Mouse (Mus musculus) ES-E14 (cell line): ENCODE results near the gene Znhit1.

ENCODE experiments used
- CHD2 ChIP-seq: IDR thresholded peaks from 2 replicates; pipeline ENCODE4 v1.6.1; 2014; ENCODE audit warnings: mild to moderate bottlenecking, low read depth, low read length, inconsistent platforms
- HCFC1 ChIP-seq: IDR thresholded peaks from 2 replicates; pipeline ENCODE4 v1.6.1; 2012; ENCODE audit warnings: low read length, inconsistent platforms, borderline replicate concordance; ENCODE audit not compliant: insufficient read depth
- MAFK ChIP-seq: IDR thresholded peaks from 2 replicates; pipeline ENCODE4 v1.6.1; 2014; ENCODE audit warnings: mild to moderate bottlenecking, low read depth, low read length, inconsistent platforms; ENCODE audit not compliant: insufficient read depth

DNA sequence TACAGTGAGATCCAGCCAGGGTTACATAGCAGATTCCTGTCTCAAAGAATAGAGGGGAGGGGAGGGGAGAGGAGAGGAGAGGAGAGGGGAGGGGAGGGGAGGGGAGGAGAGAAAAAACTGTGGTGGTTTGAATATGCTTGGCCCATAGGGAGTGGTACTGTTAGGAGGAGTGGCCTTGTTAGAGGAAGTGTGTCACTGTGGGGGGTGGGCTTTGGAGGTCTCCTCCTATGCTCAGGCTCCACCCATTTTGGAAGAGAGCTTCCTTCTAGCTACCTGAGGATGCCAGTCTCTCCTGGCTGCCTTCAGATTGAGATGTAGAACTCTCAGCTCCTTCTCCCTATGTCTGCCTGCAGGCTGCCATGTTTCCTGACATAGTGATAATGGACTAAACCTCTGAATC is 39.9 kb downstream of the Znhit1 start:
- TF ChIP-seq MAFK, result no peak
- no peak for TF ChIP-seq CHD2
- TF ChIP-seq HCFC1, result no peak
